Mouse (Mus musculus) myocyte (in vitro differentiated cells): ENCODE data around the gene Nxph3.

Source experiments
- MAX ChIP-seq: IDR thresholded peaks from one replicate; pipeline ENCODE4 v1.6.1; 2011; ENCODE audit warnings: low read depth, mild to moderate bottlenecking, control low read depth
- MYOG ChIP-seq, 3 experiments: IDR thresholded peaks; one replicate each; pipeline ENCODE4 v1.6.1; 2011; ENCODE audit warnings: control low read depth in 2 of 3, low read depth in 2 of 3, mild to moderate bottlenecking in 2 of 3; ENCODE audit not compliant: insufficient read length in 2 of 3, control insufficient read depth in 1 of 3, insufficient read depth in 1 of 3
- POLR2A ChIP-seq: IDR thresholded peaks from one replicate; pipeline ENCODE4 v1.6.1; 2011; ENCODE audit warnings: low read depth, mild to moderate bottlenecking, control low read depth, moderate library complexity; ENCODE audit not compliant: insufficient read length
- TCF12 ChIP-seq: IDR thresholded peaks from one replicate; pipeline ENCODE4 v1.6.1; 2011; ENCODE audit warnings: mild to moderate bottlenecking, control low read depth; ENCODE audit not compliant: poor library complexity, insufficient read depth, severe bottlenecking
- USF1 ChIP-seq: IDR thresholded peaks from one replicate; pipeline ENCODE4 v1.6.1; 2011; ENCODE audit warnings: low read depth, mild to moderate bottlenecking, control low read depth, moderate library complexity

DNA sequence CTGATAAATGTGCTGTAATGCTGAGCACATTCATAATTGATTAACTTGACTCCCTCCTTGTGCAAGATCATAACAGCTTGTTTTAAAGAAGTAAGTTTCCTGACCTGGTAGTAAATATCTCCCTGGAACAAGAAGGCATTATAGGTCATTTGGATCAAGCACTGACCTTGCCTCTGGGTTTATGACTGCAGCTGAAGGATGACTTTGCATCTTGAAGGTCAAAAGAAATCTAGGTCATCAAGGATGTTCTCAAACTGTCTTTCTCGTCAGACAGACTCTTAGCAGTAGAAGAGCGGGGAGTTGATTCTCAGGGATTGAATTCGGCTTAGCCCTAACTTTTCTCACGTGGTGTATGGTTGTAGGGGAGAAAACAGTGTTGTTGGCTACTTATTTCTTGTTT is 33.7 kb downstream of the Nxph3 start:
- no peak for TF ChIP-seq USF1
- no peak for TF ChIP-seq POLR2A
- TF ChIP-seq MAX, result no peak
- TF ChIP-seq MYOG (IDR thresholded peaks at IDR 0.05; ENCODE audit: control insufficient read depth in 1 of 3, insufficient read depth in 1 of 3, insufficient read length in 2 of 3, low read depth in 2 of 3), result no peak
- TF ChIP-seq TCF12, result no peak
